In the genomic region with DNA sequence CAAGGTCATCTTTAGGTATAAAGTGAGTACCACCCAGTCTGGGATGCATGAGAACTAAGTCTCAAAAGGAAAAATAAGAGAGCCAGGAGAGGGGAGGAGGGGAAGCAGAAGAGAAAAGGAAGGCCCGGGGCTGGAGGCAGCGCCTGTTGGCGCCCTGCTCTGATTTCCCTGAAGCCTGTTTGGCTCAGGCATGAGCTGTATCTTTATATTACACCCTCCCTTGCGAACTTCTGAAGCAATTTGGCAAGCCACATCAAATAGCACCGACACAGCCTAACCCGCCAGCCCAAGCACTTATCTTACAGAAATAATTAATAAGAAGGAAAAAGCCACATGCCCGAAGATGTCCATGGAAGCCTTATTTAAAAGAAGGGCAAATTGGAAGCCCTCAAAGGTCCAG, we compare ENCODE assay signal across 18 mouse cellular contexts.
DNase-seq lines count a peak whose midpoint lies in the region; TF ChIP-seq lines count a peak whose summit lies in the region.
"Had no signal": no experiment of that assay in that cellular context is flagged by ENCODE, and none has a peak within 500 bp of the region (broad histone marks: within the 10 kb centered on the region; RNA-seq: fewer than 3 reads in every experiment).

No protein-coding gene starts in this region.

- H3K27ac ChIP-seq in gastrocnemius, adult 2 months, result peak overlapping the region; percentile 87
- H3K27ac ChIP-seq in heart, embryonic 10.5 days, result peak overlapping the region; percentile 73
- H3K27ac ChIP-seq: embryonic facial prominence, embryonic 10.5 days; embryonic facial prominence, embryonic 12.5 days; forebrain, embryonic 13.5 days; forebrain, embryonic 15.5 days had no signal

- no peaks in the 10 kb centered on the region for H3K27me3 ChIP-seq in heart, embryonic 10.5 days (ENCODE audit: insufficient read depth, poor library complexity, severe bottlenecking)
- H3K27me3 ChIP-seq: embryonic facial prominence, embryonic 12.5 days; forebrain, embryonic 13.5 days; forebrain, embryonic 15.5 days had no signal

- H3K4me1 ChIP-seq in heart, embryonic 10.5 days, result peaks cover 31% of the 10 kb centered on the region
- H3K4me1 ChIP-seq: embryonic facial prominence, embryonic 12.5 days; forebrain, embryonic 13.5 days; forebrain, embryonic 15.5 days had no signal

- no peak for TF ChIP-seq CTCF in gastrocnemius, adult 2 months (IDR thresholded peaks at IDR 0.05)

- H3K4me3 ChIP-seq in gastrocnemius, adult 2 months, result no peak overlapping the region
- H3K4me3 ChIP-seq in heart, embryonic 10.5 days, result no peak overlapping the region
- H3K4me3 ChIP-seq: embryonic facial prominence, embryonic 10.5 days; embryonic facial prominence, embryonic 12.5 days; forebrain, embryonic 13.5 days; forebrain, embryonic 15.5 days had no signal

- no peaks in the 10 kb centered on the region for H3K9me3 ChIP-seq in heart, embryonic 10.5 days
- H3K9me3 ChIP-seq: embryonic facial prominence, embryonic 12.5 days; forebrain, embryonic 13.5 days; forebrain, embryonic 15.5 days had no signal

- peak; percentile 59 for DNase-seq in gastrocnemius, adult 2 months
- no peak for DNase-seq in gastrocnemius, adult 8-10 months (ENCODE audit: low spot score in 2 of 2)
- no peak for DNase-seq in heart, embryonic 10.5 days (ENCODE audit: low spot score)
- no peak for DNase-seq in heart, postnatal 14 days
- DNase-seq in cerebellum, postnatal 36 days, result no peak
- DNase-seq: adrenal gland, adult 2 months; adrenal gland, postnatal 10 days; adrenal gland, postnatal 25 days; cerebellum, adult 11 months; cerebellum, adult 18-20 months; cerebellum, adult 8-10 months; cerebellum, adult 9-11 months; cerebellum, postnatal 14 days; forebrain, postnatal 0 days had no signal

- no peaks in the 10 kb centered on the region for H3K36me3 ChIP-seq in heart, embryonic 10.5 days
- H3K36me3 ChIP-seq: embryonic facial prominence, embryonic 10.5 days; embryonic facial prominence, embryonic 12.5 days; forebrain, embryonic 15.5 days had no signal

- intact Hi-C loops in gastrocnemius, adult 2 months (cut with DNase I), result loop anchor here (5.0 kb wide), 1 partner anchor 125 kb away; no protein-coding TSS in a partner anchor
- intact Hi-C loops in heart, postnatal 14 days (cut with DNase I), result no loop called here

- 87% methylated on average over 7 of the region's 7 CpGs for WGBS in heart, embryonic 10.5 days
